Mouse (Mus musculus) lung, postnatal 36 days (tissue): ENCODE data around the gene Slc38a1.

Experiments
- DNase-seq: peaks from one replicate; pipeline ENCODE4 v3.0.0; 2022; ENCODE audit warnings: mixed read lengths

Gene Slc38a1

GRCm38 (mm10) chr15:96607422-96607821, 35.3 kb downstream of the Slc38a1 start:
- no peak for DNase-seq

- peak; percentile 37 for DNase-seq
Measured at GRCm38 (mm10) chr15:96604282-96604681, 38.4 kb downstream of the Slc38a1 start.

GRCm38 (mm10) chr15:96602043-96602442, 40.7 kb downstream of the Slc38a1 start:
- no peak for DNase-seq

- DNase-seq: peak; percentile 20
Measured at GRCm38 (mm10) chr15:96599852-96600781, 42.6 kb downstream of the Slc38a1 start.

- DNase-seq: peak; percentile 84
Measured at GRCm38 (mm10) chr15:96598888-96599578, 43.7 kb downstream of the Slc38a1 start.

GRCm38 (mm10) chr15:96597116-96597515, 45.6 kb downstream of the Slc38a1 start:
- no peak for DNase-seq

GRCm38 (mm10) chr15:96594316-96594715, 48.4 kb downstream of the Slc38a1 start:
- no peak for DNase-seq

- peak; percentile 50 for DNase-seq
Measured at GRCm38 (mm10) chr15:96593866-96594265, 48.8 kb downstream of the Slc38a1 start.

GRCm38 (mm10) chr15:96593457-96593856, 49.3 kb downstream of the Slc38a1 start:
- DNase-seq: peak; percentile 21

- peak; percentile 28 for DNase-seq
Measured at GRCm38 (mm10) chr15:96592976-96593375, 49.7 kb downstream of the Slc38a1 start.

- peak; percentile 31 for DNase-seq
Measured at GRCm38 (mm10) chr15:96591876-96592417, 50.8 kb downstream of the Slc38a1 start.

- no peak for DNase-seq
Measured at GRCm38 (mm10) chr15:96588996-96589657, 53.6 kb downstream of the Slc38a1 start.

- no peak for DNase-seq
Measured at GRCm38 (mm10) chr15:96587998-96588397, 54.7 kb downstream of the Slc38a1 start.

GRCm38 (mm10) chr15:96583371-96584008, 59.2 kb downstream of the Slc38a1 start:
- no peak for DNase-seq

- no peak for DNase-seq
Measured at GRCm38 (mm10) chr15:96576998-96577397, 65.7 kb downstream of the Slc38a1 start.

- no peak for DNase-seq
Measured at GRCm38 (mm10) chr15:96568983-96569363, 73.7 kb downstream of the Slc38a1 start.

GRCm38 (mm10) chr15:96568271-96568982, 74.3 kb downstream of the Slc38a1 start:
- DNase-seq: peak; percentile 64

- peak; percentile 84 for DNase-seq
Measured at GRCm38 (mm10) chr15:96566850-96567271, 75.9 kb downstream of the Slc38a1 start.

- peak; percentile 34 for DNase-seq
Measured at GRCm38 (mm10) chr15:96563852-96564251, 78.9 kb downstream of the Slc38a1 start.

- DNase-seq: peak; percentile 35
Measured at GRCm38 (mm10) chr15:96562521-96562920, 80.2 kb downstream of the Slc38a1 start.

- no peak for DNase-seq
Measured at GRCm38 (mm10) chr15:96560576-96561298, 82.0 kb downstream of the Slc38a1 start.
